Mouse (Mus musculus) spleen, postnatal 10 days (tissue): ENCODE measurements around the gene Tprgl.

ENCODE experiments used
- DNase-seq, 2 experiments: peaks; one replicate each; pipeline ENCODE4 v3.0.0; 2021 to 2022; ENCODE audit warnings: low spot score in 2 of 2

Tprgl gene

GRCm38 (mm10) chr4:154159961-154160537 lies 417 bp downstream of the Tprgl start:
- DNase-seq: peak in 1 of 2 experiments; percentile 73

GRCm38 (mm10) chr4:154159002-154159401 lies 1.5 kb downstream of the Tprgl start:
- peak; percentile 90 to 93 for DNase-seq

- DNase-seq: peak in 1 of 2 experiments; percentile 17
Measured at GRCm38 (mm10) chr4:154157970-154158662, 2.4 kb downstream of the Tprgl start.

GRCm38 (mm10) chr4:154156050-154156449 lies 4.4 kb downstream of the Tprgl start:
- no peak for DNase-seq

GRCm38 (mm10) chr4:154154104-154154503 lies 6.4 kb downstream of the Tprgl start:
- DNase-seq: no peak

- no peak for DNase-seq
Measured at GRCm38 (mm10) chr4:154146342-154146741, 14.1 kb downstream of the Tprgl start.

GRCm38 (mm10) chr4:154144712-154145111 lies 15.8 kb downstream of the Tprgl start:
- no peak for DNase-seq

GRCm38 (mm10) chr4:154142211-154143040 lies 18.0 kb downstream of the Tprgl start, which contains the start of gene Wrap73:
Gene Wrap73 (plus strand): TSS chr4:154142372.
- DNase-seq: peak; percentile 76 to 92

- DNase-seq: peak in 1 of 2 experiments; percentile 17
Measured at GRCm38 (mm10) chr4:154141009-154141867, 19.2 kb downstream of the Tprgl start.

- DNase-seq: no peak
Measured at GRCm38 (mm10) chr4:154140213-154141008, 20.1 kb downstream of the Tprgl start.

- DNase-seq: no peak
Measured at GRCm38 (mm10) chr4:154140182-154140212, 20.5 kb downstream of the Tprgl start, which contains the start of gene Trp73. Gene Trp73 (minus strand): TSS chr4:154140208.

- no peak for DNase-seq
Measured at GRCm38 (mm10) chr4:154139671-154140181, 20.7 kb downstream of the Tprgl start.

GRCm38 (mm10) chr4:154137139-154137538 lies 23.3 kb downstream of the Tprgl start:
- DNase-seq: no peak

GRCm38 (mm10) chr4:154134803-154135202 lies 25.7 kb downstream of the Tprgl start:
- no peak for DNase-seq

GRCm38 (mm10) chr4:154131894-154132293 lies 28.6 kb downstream of the Tprgl start:
- DNase-seq: no peak

- no peak for DNase-seq
Measured at GRCm38 (mm10) chr4:154129950-154130349, 30.5 kb downstream of the Tprgl start.

GRCm38 (mm10) chr4:154127273-154127672 lies 33.2 kb downstream of the Tprgl start:
- DNase-seq: no peak

GRCm38 (mm10) chr4:154125202-154125601 lies 35.3 kb downstream of the Tprgl start:
- no peak for DNase-seq

- DNase-seq: no peak
Measured at GRCm38 (mm10) chr4:154123553-154123952, 36.9 kb downstream of the Tprgl start.

GRCm38 (mm10) chr4:154122374-154122773 lies 38.1 kb downstream of the Tprgl start:
- no peak for DNase-seq

- DNase-seq: no peak
Measured at GRCm38 (mm10) chr4:154121800-154122199, 38.7 kb downstream of the Tprgl start.
